Mouse (Mus musculus) heart, adult 2 months (tissue): ENCODE measurements around the gene Prl2b1. TPM values are rescaled to one million over a fixed set of nuclear protein-coding genes. Genes with fewer than 3 reads are reported as not detected.

Experiments used
- DNase-seq, 2 experiments: peaks; one replicate each; pipeline ENCODE4 v3.0.0; 2021
- H3K27ac ChIP-seq: fragments of 200-600 bp; 2 replicates; pipeline ENCODE4 v1.8.1; 2022
- H3K27me3 ChIP-seq: fragments of 200-500 bp; 2 replicates; pipeline ENCODE4 v1.6.1; 2012; ENCODE audit warnings: mild to moderate bottlenecking, low read length, inconsistent platforms, mixed read lengths; ENCODE audit not compliant: control insufficient read depth, insufficient read depth
- H3K36me3 ChIP-seq: fragments of 200-500 bp; 2 replicates; pipeline ENCODE4 v1.6.1; 2012; ENCODE audit warnings: low read length, inconsistent platforms; ENCODE audit not compliant: control insufficient read depth, insufficient read depth
- H3K4me1 ChIP-seq: fragments of 200-500 bp; 2 replicates; pipeline ENCODE4 v1.6.1; 2011; ENCODE audit warnings: low read length; ENCODE audit not compliant: control insufficient read depth, insufficient read depth
- H3K4me3 ChIP-seq: fragments of 200-600 bp; 2 replicates; pipeline ENCODE4 v1.8.1; 2022
- H3K79me2 ChIP-seq: fragments of 200-500 bp; replicated peaks from 2 replicates; pipeline ENCODE4 v1.6.1; 2012; ENCODE audit warnings: mild to moderate bottlenecking, inconsistent platforms, low read length, moderate library complexity, mixed read lengths; ENCODE audit not compliant: control insufficient read depth, insufficient read depth
- H3K9ac ChIP-seq: fragments of 200-500 bp; 2 replicates; pipeline ENCODE4 v1.6.1; 2012; ENCODE audit warnings: low read depth, mild to moderate bottlenecking, control low read depth, inconsistent platforms, low read length, mixed read lengths
- CTCF ChIP-seq: fragments of 200-600 bp; IDR thresholded peaks from 2 replicates; pipeline ENCODE4 v1.8.1; 2022; ENCODE audit warnings: antibody characterized with exemption, mild to moderate bottlenecking, moderate library complexity
- EP300 ChIP-seq: fragments of 200-500 bp; IDR thresholded peaks from 2 replicates; pipeline ENCODE4 v1.6.1; 2011; ENCODE audit warnings: low read depth, low read length, control low read depth; ENCODE audit not compliant: insufficient read depth
- POLR2A ChIP-seq: fragments of 200-500 bp; IDR thresholded peaks from 2 replicates; pipeline ENCODE4 v1.6.1; 2011; ENCODE audit warnings: mild to moderate bottlenecking, low read depth, low read length, control low read depth; ENCODE audit not compliant: insufficient read depth
- WGBS: fragments of 180-500 bp; shearing (Covaris S2); methylation state at CpG from one replicate; pipeline ENCODE4 v1.1.7; 2018; 5-methylcytosine and 5-hydroxymethylcytosine counted together
- intact Hi-C: fragments of 180-260 bp; cut with DNase I; formaldehyde crosslinking; loops from one replicate; pipeline ENCODE4 v1.15.1; 2025
- polyA plus RNA-seq: library from polyadenylated mRNA; depleted of rRNA; stranded (reverse); fragments of >200 nt; gene quantifications from 2 replicates; pipeline ENCODE4 v1.2.3, GENCODE M21; 2012; rRNA removed
- total RNA-seq, 2 experiments: library from RNA; stranded (reverse); gene quantifications; 2 replicates each; pipeline ENCODE4 v1.2.3; 2021

Prl2b1 gene
- total and polyA plus RNA-seq, 3 experiments: not detected

DNA sequence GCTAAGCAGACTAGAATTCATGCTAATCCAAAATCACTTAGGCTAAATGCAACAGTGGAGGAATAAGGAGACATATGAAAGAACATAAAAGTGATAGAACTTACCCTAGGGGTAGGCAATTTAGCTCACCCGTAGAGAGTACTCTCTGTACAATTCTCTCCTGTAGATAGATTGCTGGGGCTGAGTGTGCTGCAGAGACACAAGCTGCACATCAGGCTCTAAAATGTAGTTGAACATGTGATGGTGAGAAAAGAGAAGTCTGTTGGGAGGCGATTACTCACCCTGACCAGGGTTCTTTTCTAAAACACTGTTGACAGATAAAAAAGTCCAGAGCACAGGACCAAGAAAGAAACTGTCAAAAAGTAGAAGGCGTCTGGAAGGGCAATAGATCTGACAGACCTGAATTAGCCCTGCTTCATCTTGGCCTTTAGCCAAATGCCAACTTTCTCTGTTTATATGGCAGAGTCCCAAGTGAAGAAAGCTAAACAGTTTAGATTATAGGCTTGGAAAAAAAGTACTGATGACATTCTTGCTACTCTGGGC lies 47.8 kb downstream of the Prl2b1 start:
- no peak for TF ChIP-seq CTCF
- no peak for TF ChIP-seq EP300
- TF ChIP-seq POLR2A: no peak
- intact Hi-C loops: no loop called here
- Histone ChIP-seq H3K9ac (no peak overlapping the region), H3K27me3 (no peaks in the 10 kb centered on the region), H3K4me3 (no peak overlapping the region), H3K79me2 (no peaks in the 10 kb centered on the region), H3K27ac (no peak overlapping the region), H3K36me3 (no peaks in the 10 kb centered on the region), H3K4me1 (no peaks in the 10 kb centered on the region)
- no peak for DNase-seq
- WGBS: 35% methylated on average over 3 of the region's 3 CpGs

DNA sequence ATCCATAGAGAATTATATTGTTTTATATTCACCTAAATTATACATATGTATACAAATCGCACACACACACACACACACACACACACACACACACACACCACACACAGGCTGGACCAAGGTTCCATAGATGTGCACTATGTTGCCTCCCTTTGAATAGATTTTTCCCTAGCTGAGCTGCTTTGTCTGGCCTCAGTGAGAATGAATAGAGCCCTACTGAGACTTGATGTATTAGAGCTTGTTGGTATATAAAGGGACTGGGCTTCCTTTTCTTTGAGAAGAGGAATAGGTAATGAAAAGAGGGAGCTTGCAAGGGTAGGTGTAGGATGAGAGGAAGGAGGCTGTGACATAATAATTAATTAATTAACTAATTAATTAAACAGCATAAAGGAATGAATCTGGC lies 55.7 kb downstream of the Prl2b1 start:
- TF ChIP-seq EP300: no peak
- no peak for TF ChIP-seq CTCF
- TF ChIP-seq POLR2A: no peak

More for the DNA sequence above, 55.7 kb downstream of the Prl2b1 start:
- Histone ChIP-seq H3K9ac (no peak overlapping the region), H3K4me1 (no peaks in the 10 kb centered on the region), H3K79me2 (no peaks in the 10 kb centered on the region), H3K27ac (no peak overlapping the region), H3K27me3 (no peaks in the 10 kb centered on the region), H3K4me3 (no peak overlapping the region), H3K36me3 (no peaks in the 10 kb centered on the region)
- DNase-seq: no peak
- 77% methylated on average over 1 of the region's 1 CpGs for WGBS
- intact Hi-C loops: no loop called here

Other genes with a start within 250 kb of the Prl2b1 start
- not detected for gene Prl3d3, start 234.1 kb downstream of the Prl2b1 start, total RNA-seq
- gene Prl3d3, start 234.1 kb downstream of the Prl2b1 start, polyA plus RNA-seq: not detected in 2 replicates
- gene Prl3c1, start 194.2 kb downstream of the Prl2b1 start, total RNA-seq: not detected
- gene Prl3c1, start 194.2 kb downstream of the Prl2b1 start, polyA plus RNA-seq: not detected in 2 replicates
- gene Prl3b1, start 149.0 kb downstream of the Prl2b1 start, total RNA-seq: not detected
- gene Prl3b1, start 149.0 kb downstream of the Prl2b1 start, polyA plus RNA-seq: not detected in 2 replicates
- not detected for gene Prl3a1, start 131.4 kb downstream of the Prl2b1 start, total RNA-seq
- gene Prl3a1, start 131.4 kb downstream of the Prl2b1 start, polyA plus RNA-seq: not detected in 2 replicates
- gene Prl6a1, start 78.2 kb downstream of the Prl2b1 start, total RNA-seq: not detected
- gene Prl6a1, start 78.2 kb downstream of the Prl2b1 start, polyA plus RNA-seq: not detected in 2 replicates
- gene Prl8a2, start 45.2 kb downstream of the Prl2b1 start, total RNA-seq: not detected
- gene Prl8a2, start 45.2 kb downstream of the Prl2b1 start, polyA plus RNA-seq: not detected in 2 replicates
- not detected for gene Prl8a6, start 47.8 kb upstream of the Prl2b1 start, total RNA-seq
- not detected in 2 replicates for gene Prl8a6, start 47.8 kb upstream of the Prl2b1 start, polyA plus RNA-seq
- not detected for gene Prl8a8, start 122.4 kb upstream of the Prl2b1 start, total RNA-seq
- not detected in 2 replicates for gene Prl8a8, start 122.4 kb upstream of the Prl2b1 start, polyA plus RNA-seq
- gene Prl8a9, start 173.8 kb upstream of the Prl2b1 start, total RNA-seq: not detected
- gene Prl8a9, start 173.8 kb upstream of the Prl2b1 start, polyA plus RNA-seq: not detected in 2 replicates
- gene Prl8a1, start 191.3 kb upstream of the Prl2b1 start, total RNA-seq: not detected
- gene Prl8a1, start 191.3 kb upstream of the Prl2b1 start, polyA plus RNA-seq: not detected in 2 replicates
- gene Prl7b1, start 219.7 kb upstream of the Prl2b1 start, total RNA-seq: not detected
- gene Prl7b1, start 219.7 kb upstream of the Prl2b1 start, polyA plus RNA-seq: not detected in 2 replicates